Mouse (Mus musculus): ENCODE measurements around the gene Pan2.
A peak's percentile ranks its signal among the peaks of the same experiment; 100 is the strongest.
"Not testable (repeated sequence)": the region's sequence is repeated elsewhere in the genome, so short reads cannot be mapped to it uniquely, and the experiment has no call there.

Pan2 gene

DNA sequence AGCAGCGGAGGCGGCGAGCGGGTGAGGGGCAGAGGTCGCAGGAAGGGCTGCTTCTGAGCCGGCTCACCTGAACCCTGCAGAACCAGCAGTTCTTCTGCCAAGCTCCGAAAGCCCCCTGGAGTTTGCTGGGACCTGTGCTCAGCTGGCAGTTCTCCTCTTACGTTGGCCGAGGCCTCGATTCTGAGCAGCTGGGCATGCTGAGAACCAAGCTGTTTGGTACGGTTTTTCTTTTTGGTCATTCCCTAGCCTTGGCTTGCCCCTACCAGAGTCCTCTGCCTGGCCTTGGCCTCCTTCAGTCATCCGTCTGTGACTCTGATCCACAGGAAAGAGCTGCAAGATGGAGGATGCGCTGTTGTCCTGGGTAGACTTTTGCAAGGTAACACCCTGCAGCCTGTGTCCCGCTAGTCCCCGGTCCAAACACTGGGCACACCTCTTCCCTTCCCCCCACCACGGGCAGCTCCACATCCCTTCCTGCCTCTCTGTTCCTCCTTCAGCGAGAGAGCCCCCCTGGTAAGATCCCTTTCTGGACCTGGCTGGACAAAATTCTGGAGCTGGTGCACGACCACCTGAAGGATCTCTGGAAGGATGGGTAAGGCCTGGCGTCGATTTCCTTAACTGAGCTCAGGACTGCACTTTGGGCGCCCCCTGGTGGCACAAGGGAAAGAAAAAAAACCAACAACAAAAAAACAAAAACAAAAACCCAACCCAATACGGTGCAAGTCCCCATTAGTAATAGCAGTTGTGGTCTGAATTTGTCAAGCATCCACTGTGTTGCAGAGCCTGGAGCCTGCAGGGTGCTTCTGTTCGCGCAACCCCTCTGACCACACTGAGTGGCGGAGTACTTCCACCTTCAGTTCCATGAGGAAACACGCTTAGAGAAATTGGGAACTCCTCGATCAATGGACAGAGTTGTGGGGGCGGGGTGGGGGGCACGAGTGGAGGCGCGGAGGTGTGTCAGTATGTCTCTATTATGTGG is 19.2 kb upstream of the Pan2 start:
- DNase-seq (ENCODE audit: low spot score in 2 of 2) = peak in 1 of 2 experiments; percentile 71

GRCm38 (mm10) chr10:128290594-128290993 is 12.5 kb upstream of the Pan2 start:
- DNase-seq (ENCODE audit: low spot score in 2 of 2) = not testable (repeated sequence)

DNA sequence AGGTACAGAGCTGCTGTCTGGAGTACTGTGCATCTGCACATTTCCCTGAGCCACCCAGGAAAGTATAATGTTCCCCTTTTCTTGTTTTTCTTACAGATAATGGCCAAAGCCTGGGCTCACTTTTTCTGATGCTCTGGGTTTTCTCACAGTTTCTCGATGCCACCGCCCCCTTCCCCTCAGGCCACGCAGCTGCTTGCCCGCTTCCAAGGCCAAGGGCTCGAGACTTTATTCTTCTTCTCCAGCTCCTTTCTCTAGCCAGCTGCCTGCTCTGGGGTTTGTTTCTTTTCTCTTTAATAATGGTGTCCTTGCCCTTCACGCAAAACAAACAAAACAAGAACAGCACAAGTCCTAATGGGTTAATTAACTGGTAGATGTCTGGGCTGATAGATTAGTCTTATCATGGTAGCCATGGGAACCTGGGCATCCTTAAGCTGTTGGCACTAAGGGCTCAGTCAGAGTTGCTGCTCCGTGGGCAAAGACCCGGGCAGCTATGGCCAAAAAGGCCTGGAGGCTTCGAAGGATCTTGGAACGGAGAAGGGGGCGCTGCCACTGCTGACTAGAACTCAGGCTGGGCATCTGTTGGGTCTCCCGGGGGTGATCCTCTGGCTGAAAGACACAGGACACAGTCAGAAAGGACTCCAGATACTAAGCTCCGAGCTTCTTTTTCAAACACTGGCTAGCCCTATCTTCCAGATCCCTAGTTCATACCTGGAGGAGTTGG is 6.6 kb upstream of the Pan2 start:
- DNase-seq (ENCODE audit: low spot score in 2 of 2) = no peak

GRCm38 (mm10) chr10:128297221-128297620 is 5.9 kb upstream of the Pan2 start:
- no peak for DNase-seq (ENCODE audit: low spot score in 2 of 2)

DNA sequence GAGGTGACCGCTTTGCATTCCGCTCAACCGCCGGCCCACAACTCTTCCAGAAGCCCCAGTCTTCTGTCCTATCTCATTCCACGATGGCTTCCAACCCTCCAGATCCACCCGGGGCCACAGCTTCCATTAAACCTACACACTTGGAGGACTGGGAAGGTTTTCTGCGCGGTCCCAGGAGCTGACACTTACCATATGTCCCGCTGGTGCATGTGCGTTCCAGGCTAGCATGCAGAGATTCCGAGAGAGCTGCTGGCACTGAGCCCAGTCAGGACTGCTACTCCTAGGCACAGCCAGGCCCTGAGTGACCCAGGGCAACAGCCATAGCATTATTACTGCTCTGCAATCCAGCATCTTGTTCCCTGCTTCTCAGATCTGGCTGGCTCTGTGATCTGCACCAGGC is 5.5 kb upstream of the Pan2 start:
- no peak for DNase-seq (ENCODE audit: low spot score in 2 of 2)

- no peak for DNase-seq (ENCODE audit: low spot score in 2 of 2)
Measured at GRCm38 (mm10) chr10:128298243-128298642, 4.9 kb upstream of the Pan2 start.

GRCm38 (mm10) chr10:128298702-128299171 is 4.4 kb upstream of the Pan2 start, which contains the start of gene Il23a:
Gene Il23a, minus strand, starts transcription at chr10:128298752.
- no peak for DNase-seq (ENCODE audit: low spot score in 2 of 2)

- DNase-seq (ENCODE audit: low spot score in 2 of 2) = no peak
Measured at GRCm38 (mm10) chr10:128302357-128302756, 778 bp upstream of the Pan2 start.

GRCm38 (mm10) chr10:128302785-128303125 is 380 bp upstream of the Pan2 start:
- DNase-seq (ENCODE audit: low spot score in 2 of 2) = no peak

DNA sequence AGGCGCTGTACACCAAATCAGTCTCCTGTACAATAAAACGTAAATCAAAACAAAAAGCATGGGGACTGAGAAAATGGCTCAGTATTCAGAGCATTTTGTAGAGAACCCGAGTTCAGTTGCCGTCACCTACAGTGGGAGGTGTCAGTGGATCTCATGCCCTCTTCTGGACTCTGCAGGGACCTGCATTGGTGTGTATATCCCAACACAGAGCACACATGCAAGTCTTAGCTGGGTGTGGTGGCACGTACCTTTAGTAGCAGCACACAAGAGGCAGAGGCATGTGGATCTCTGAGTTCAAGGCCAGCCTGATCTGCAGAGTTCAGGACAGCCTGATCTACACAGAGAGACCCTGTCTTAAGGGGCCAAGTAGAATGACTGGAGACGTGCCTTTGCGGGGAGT is 6.5 kb downstream of the Pan2 start:
- no peak for DNase-seq (ENCODE audit: low spot score in 2 of 2)

DNA sequence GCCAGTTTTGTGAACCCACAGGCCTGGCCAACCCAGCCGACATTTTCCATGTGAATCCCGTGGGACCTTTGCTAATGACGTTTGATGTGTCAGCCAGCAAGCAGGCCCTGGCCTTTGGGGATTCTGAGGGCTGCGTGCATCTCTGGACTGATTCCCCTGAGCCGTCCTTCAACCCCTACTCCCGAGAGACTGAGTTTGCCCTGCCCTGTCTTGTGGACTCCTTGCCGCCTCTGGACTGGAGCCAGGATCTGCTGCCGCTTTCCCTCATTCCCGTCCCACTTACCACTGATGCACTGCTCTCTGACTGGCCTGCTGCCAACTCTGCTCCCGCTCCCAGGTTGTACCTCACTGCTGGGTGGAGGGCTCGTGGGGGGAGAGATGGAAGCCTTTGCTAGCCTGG is 7.0 kb downstream of the Pan2 start:
- DNase-seq (ENCODE audit: low spot score in 2 of 2) = no peak

DNA sequence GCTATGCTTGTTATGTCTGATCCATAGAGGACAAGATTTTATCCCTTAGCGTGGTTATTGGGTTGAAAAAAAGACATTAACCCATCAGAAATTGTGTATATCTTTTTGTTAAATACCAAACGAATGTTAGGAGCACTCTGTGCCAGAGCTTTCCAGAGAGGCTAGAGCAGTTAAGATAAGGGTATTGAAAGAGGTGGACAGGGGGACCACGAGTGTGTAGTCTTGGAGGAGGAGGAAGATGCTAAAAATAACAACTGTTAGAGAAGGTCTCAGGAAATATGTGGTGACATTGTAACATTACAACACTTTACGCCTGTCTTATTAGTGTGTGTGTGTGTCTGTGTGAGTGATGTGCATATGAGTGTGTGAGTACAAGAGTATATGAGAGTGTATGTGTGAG is 7.8 kb downstream of the Pan2 start:
- DNase-seq (ENCODE audit: low spot score in 2 of 2) = no peak

GRCm38 (mm10) chr10:128315578-128315977 is 12.4 kb downstream of the Pan2 start:
- DNase-seq (ENCODE audit: low spot score in 2 of 2) = no peak

- no peak for DNase-seq (ENCODE audit: low spot score in 2 of 2)
Measured at GRCm38 (mm10) chr10:128321641-128322040, 18.5 kb downstream of the Pan2 start.

DNA sequence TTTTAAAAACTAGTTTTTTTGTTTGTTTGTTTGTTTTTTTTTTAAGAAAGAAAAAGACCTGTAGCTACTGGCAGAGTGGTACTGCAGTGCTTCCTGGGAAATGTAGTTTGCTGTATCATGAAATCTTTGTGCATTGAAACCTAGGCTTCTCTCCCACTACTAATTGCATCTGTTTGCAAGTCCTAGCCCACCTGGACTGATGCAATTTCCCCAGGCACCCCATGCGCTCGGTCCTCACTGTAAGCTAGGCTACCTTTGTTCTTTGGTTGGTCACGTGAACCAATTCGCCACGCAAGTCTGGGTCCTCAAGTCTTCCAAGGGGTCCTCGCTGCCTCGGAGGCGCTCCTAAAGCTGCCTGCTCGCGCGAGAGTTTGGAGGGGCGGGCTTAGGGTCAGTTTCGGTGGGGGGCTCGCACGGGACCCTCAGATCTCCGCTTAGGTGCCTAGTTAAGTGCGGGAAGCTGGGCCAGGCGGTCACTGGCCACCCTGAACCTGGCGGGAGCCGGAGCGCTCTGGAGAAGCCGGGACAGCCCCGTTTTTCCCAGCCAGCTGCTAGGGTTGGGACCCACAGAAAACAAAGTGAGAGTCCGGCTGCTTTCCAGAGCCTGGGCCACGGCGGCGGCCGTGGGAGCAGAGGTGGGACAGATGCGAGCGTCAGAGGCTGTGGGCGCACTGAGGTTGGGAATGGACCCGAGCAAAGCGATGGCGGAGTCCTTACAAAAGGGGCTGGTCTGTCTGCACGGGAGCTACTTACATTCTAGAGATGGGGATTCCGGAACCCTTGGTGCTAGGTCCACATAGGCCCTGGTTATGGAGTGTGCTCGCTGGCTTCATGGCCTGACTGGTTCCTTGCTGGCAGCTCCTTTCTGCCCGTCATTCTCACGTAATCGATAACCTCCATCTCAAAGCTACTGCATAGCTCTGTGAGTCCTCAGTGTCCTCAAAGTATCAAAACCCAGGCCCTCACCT is 19.3 kb downstream of the Pan2 start, which contains the start of gene Cnpy2:
Cnpy2 (plus strand) TSS at position 319 of the 968 bp plus-strand sequence.
- peak; percentile 75 to 76 for DNase-seq (ENCODE audit: low spot score in 2 of 2)

GRCm38 (mm10) chr10:128323516-128323915 is 20.4 kb downstream of the Pan2 start:
- no peak for DNase-seq (ENCODE audit: low spot score in 2 of 2)

GRCm38 (mm10) chr10:128326825-128327224 is 23.7 kb downstream of the Pan2 start:
- no peak for DNase-seq (ENCODE audit: low spot score in 2 of 2)

GRCm38 (mm10) chr10:128327610-128328009 is 24.5 kb downstream of the Pan2 start:
- DNase-seq (ENCODE audit: low spot score in 2 of 2) = no peak

DNA sequence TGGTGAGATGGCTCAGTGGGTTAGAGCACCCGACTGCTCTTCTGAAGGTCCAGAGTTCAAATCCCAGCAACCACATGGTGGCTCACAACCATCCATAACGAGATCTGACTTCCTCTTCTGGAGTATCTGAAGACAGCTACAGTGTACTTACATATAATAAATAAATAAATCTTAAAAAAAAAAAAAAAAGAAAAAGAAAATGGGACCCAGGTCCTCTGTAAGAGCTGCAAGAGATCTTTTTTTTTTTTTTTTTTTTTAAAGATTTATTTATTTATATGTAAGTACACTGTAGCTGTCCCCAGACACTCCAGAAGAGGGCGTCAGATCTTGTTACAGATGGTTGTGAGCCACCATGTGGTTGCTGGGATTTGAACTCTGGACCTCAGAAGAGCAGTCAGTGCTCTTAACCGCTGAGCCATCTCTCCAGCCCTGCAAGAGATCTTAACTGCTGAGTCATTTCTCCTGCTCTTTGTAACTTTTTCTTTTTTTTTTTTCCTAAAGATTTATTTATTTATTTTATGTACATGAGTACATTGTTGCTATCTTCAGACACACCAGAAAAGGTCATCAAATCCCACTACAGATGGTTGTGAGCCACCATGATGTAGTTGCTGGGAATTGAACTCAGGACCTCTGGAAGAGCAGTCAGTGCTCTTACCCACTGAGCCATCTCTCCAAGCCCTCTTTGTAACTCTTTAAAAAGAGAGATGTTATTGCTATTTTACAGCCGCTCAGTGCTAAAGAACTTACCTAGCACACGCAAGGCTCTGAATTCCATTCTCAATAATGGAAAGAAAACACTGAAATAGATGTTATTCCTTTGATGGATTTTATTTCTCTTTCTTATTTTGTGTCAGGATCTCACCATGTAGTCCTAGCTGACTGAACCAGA is 29.5 kb downstream of the Pan2 start:
- DNase-seq (ENCODE audit: low spot score in 2 of 2) = not testable (repeated sequence)

- DNase-seq (ENCODE audit: low spot score in 2 of 2) = peak; percentile 71 to 88
Measured at GRCm38 (mm10) chr10:128335582-128335981, 32.4 kb downstream of the Pan2 start.

Data from thymus, postnatal 10 days (tissue).